Mouse (Mus musculus): ENCODE results near the gene Pts. TPM values are rescaled to one million over a fixed set of nuclear protein-coding genes. Genes with fewer than 3 reads are reported as not detected.

Pts gene
- polyA plus RNA-seq, 1 experiment from 2014 or later: 96.2 TPM

DNA sequence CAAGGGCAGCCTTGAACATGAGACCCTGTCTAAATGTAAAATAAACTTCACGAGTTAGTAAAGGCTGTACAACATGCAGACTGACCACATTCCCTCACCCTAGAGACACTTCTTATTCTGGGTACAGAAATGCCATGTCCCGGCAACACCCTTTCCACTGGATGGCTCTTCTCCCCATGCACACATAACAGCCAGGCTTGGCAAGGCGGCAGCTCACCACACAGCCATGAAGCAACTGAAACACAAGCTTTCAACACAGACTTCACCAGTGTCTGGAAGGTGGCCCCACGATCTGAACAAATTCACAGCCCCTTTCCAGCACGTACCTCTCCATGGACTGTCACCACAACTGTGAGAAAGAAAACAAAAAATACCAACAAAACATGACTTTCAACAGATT is 3.6 kb downstream of the Pts start:
- Histone ChIP-seq H3K4me1 (peaks cover 8% of the 10 kb centered on the region), H3K4me2 (no peak overlapping the region), H3K27me3 (no peaks in the 10 kb centered on the region), H3K4me3 (replicated peaks) (no peak overlapping the region), H3K36me3 (replicated peaks) (peaks cover 4% of the 10 kb centered on the region; the same call in 1 of the 2 replicates), H3K9ac (no peak overlapping the region), H3K27ac (no peak overlapping the region), H3K9me3 (no peaks in the 10 kb centered on the region)
- 87% methylated on average over 5 of the region's 5 CpGs for WGBS
- ATAC-seq (ENCODE audit: low FRiP score): no peak

- WGBS: 84% methylated on average over 5 of the region's 5 CpGs
- Histone ChIP-seq H3K27ac (no peak overlapping the region), H3K4me2 (no peak overlapping the region), H3K9me3 (no peaks in the 10 kb centered on the region), H3K36me3 (replicated peaks) (peaks cover 4% of the 10 kb centered on the region; the same call in 1 of the 2 replicates), H3K27me3 (no peaks in the 10 kb centered on the region), H3K4me1 (peaks cover 3% of the 10 kb centered on the region), H3K9ac (no peak overlapping the region), H3K4me3 (replicated peaks) (no peak overlapping the region)
- ATAC-seq (ENCODE audit: low FRiP score): no peak
Measured at GRCm38 (mm10) chr9:50522574-50522973, 6.0 kb downstream of the Pts start.

DNA sequence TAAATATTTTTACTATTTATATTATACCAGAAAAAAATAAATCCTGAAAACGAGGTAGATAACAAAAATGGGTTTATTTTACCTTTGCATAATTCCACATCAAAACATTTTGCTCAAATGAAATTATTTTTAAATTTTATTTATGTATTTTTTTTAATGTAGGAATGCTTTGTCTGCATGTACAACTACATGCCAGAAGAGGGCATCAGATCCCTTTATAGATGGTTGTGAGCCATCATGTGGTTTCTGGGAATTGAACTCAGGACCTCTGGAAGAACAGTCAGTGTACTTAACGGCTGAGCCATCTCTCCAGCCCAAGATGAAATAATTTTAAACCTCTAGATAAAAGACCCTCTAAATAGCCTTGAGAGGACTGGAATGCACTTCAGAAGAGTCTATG is 7.0 kb downstream of the Pts start:
- Histone ChIP-seq H3K4me2 (no peak overlapping the region), H3K27me3 (no peaks in the 10 kb centered on the region), H3K4me1 (no peaks in the 10 kb centered on the region), H3K36me3 (replicated peaks) (peaks cover 4% of the 10 kb centered on the region; the same call in 1 of the 2 replicates), H3K27ac (no peak overlapping the region), H3K9me3 (no peaks in the 10 kb centered on the region), H3K4me3 (replicated peaks) (no peak overlapping the region), H3K9ac (no peak overlapping the region)
- 71% methylated on average over 2 of the region's 2 CpGs for WGBS
- no peak for ATAC-seq (ENCODE audit: low FRiP score)

GRCm38 (mm10) chr9:50520748-50521147 is 7.8 kb downstream of the Pts start:
- WGBS: 79% methylated on average over 6 of the region's 6 CpGs
- Histone ChIP-seq H3K36me3 (replicated peaks) (peaks cover 4% of the 10 kb centered on the region; the same call in 1 of the 2 replicates), H3K9me3 (no peaks in the 10 kb centered on the region)

DNA sequence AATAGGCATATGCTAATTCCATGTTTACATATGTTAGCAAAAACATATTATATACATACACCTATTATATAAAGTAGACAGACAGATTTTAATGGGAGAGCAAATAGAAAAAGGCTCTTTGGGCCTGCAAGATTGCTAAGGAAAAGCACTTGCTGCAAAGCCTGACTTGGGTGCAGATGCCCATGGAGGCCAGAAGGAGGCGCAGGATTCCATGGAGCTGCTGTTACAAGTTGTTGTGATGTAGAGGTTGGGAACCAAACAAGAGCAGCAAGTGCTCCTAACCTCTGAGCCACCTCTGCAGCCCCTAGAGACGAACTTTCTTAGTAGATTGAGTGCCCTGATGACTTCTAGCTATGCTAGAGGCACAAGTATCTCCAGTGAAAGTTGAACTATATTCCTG is 9.7 kb downstream of the Pts start:
- Histone ChIP-seq H3K4me2 (no peak overlapping the region), H3K27ac (no peak overlapping the region), H3K36me3 (replicated peaks) (no peaks in the 10 kb centered on the region), H3K9ac (no peak overlapping the region), H3K9me3 (no peaks in the 10 kb centered on the region), H3K4me3 (replicated peaks) (no peak overlapping the region), H3K4me1 (no peaks in the 10 kb centered on the region), H3K27me3 (no peaks in the 10 kb centered on the region)
- no peak for ATAC-seq (ENCODE audit: low FRiP score)
- 11% methylated on average over 2 of the region's 2 CpGs for whole genome bisulfite sequencing

More at GRCm38 (mm10) chr9:50520748-50521147, 7.8 kb downstream of the Pts start:
- ATAC-seq (ENCODE audit: low FRiP score): no peak
- Histone ChIP-seq H3K4me2 (no peak overlapping the region), H3K4me1 (no peaks in the 10 kb centered on the region), H3K4me3 (replicated peaks) (no peak overlapping the region), H3K27me3 (no peaks in the 10 kb centered on the region), H3K27ac (no peak overlapping the region), H3K9ac (no peak overlapping the region)

- Histone ChIP-seq H3K4me1 (no peaks in the 10 kb centered on the region), H3K36me3 (replicated peaks) (no peaks in the 10 kb centered on the region)
- ATAC-seq (ENCODE audit: low FRiP score): no peak
Measured at GRCm38 (mm10) chr9:50515462-50515861, 13.1 kb downstream of the Pts start.

DNA sequence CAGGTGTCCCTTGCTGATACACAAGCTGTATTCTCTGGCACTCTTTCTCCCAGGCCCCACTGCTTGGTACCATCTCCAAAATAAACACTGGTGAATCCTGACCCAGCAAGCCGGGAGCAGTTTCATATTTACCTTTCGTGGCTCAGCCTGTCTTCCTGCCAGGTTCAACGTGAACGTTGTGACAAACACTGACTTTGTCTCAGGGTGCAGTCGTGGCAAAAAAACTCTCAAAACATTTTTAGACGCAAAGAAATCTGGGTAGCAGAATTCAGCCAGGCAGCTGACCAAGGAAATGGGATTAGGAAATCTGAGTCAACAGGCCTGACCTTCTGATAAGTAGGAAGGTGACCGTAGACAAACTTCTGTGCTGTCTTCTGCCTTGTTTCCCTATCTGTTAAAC is 21.0 kb downstream of the Pts start:
- 86% methylated on average over 7 of the region's 7 CpGs for WGBS
- no peak for ATAC-seq (ENCODE audit: low FRiP score)
- Histone ChIP-seq H3K4me2 (no peak overlapping the region), H3K36me3 (replicated peaks) (no peaks in the 10 kb centered on the region), H3K4me3 (replicated peaks) (no peak overlapping the region), H3K4me1 (no peaks in the 10 kb centered on the region), H3K9me3 (no peaks in the 10 kb centered on the region), H3K27me3 (no peaks in the 10 kb centered on the region), H3K9ac (no peak overlapping the region), H3K27ac (no peak overlapping the region)

More at GRCm38 (mm10) chr9:50515462-50515861, 13.1 kb downstream of the Pts start:
- no peak overlapping the region for H3K27ac ChIP-seq
- 86% methylated on average over 5 of the region's 5 CpGs for WGBS
- no peak overlapping the region for H3K4me3 ChIP-seq (replicated peaks)
- H3K9me3 ChIP-seq: no peaks in the 10 kb centered on the region
- H3K27me3 ChIP-seq: no peaks in the 10 kb centered on the region
- no peak overlapping the region for H3K9ac ChIP-seq
- H3K4me2 ChIP-seq: no peak overlapping the region

- no peaks in the 10 kb centered on the region for H3K9me3 ChIP-seq
- no peak overlapping the region for H3K4me2 ChIP-seq
- no peak overlapping the region for H3K4me3 ChIP-seq (replicated peaks)
- H3K4me1 ChIP-seq: no peaks in the 10 kb centered on the region
- H3K9ac ChIP-seq: no peak overlapping the region
- no peak for ATAC-seq (ENCODE audit: low FRiP score)
- no peaks in the 10 kb centered on the region for H3K27me3 ChIP-seq
- WGBS: 67% methylated on average over 6 of the region's 6 CpGs
- H3K27ac ChIP-seq: no peak overlapping the region
- H3K36me3 ChIP-seq (replicated peaks): no peaks in the 10 kb centered on the region
Measured at GRCm38 (mm10) chr9:50505405-50505804, 23.1 kb downstream of the Pts start.

GRCm38 (mm10) chr9:50502949-50503348 is 25.6 kb downstream of the Pts start:
- WGBS: 83% methylated on average over 3 of the region's 3 CpGs
- no peaks in the 10 kb centered on the region for H3K36me3 ChIP-seq (replicated peaks)
- no peak overlapping the region for H3K27ac ChIP-seq

DNA sequence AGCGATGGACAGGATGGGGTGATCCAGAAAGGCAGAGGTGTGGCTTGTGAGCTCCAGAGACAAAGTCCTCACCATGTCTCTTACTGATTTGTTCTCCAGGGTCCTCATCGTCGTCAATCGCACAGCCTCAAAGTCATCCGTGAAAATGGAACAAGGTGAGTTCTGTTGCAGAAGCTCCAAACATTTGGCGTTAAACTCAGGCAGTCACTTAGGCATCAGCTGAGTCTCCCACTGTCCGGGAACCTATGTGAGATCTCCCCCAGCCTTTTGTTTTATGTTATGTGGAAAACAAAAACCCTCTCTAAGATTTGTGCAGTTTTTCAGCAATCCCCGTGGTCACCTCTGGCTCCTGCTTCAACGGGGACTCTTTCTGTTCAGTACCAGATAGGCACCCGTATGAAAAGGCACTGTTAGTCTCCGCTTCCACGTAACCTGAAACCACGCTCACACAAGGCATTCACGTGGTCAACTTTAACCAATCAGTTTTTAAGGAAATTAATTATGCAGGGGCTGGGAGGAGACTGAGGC is 27.5 kb downstream of the Pts start:
- Histone ChIP-seq H3K9me3 (no peaks in the 10 kb centered on the region), H3K27me3 (no peaks in the 10 kb centered on the region), H3K4me1 (peaks cover 9% of the 10 kb centered on the region), H3K27ac (peak overlapping the region; percentile 42; the same call in 1 of the 2 replicates), H3K9ac (no peak overlapping the region; the same call in 1 of the 2 replicates), H3K4me3 (replicated peaks) (peak overlapping the region; percentile 31), H3K4me2 (peak overlapping the region; percentile 51), H3K36me3 (replicated peaks) (no peaks in the 10 kb centered on the region)
- WGBS: 30% methylated on average over 14 of the region's 14 CpGs
- ATAC-seq (ENCODE audit: low FRiP score): peak; percentile 87

More at GRCm38 (mm10) chr9:50502949-50503348, 25.6 kb downstream of the Pts start:
- ATAC-seq (ENCODE audit: low FRiP score): no peak
- Histone ChIP-seq H3K4me2 (no peak overlapping the region), H3K4me3 (replicated peaks) (no peak overlapping the region), H3K4me1 (no peaks in the 10 kb centered on the region), H3K9ac (no peak overlapping the region), H3K27me3 (no peaks in the 10 kb centered on the region), H3K9me3 (no peaks in the 10 kb centered on the region)

- H3K4me3 ChIP-seq (replicated peaks): peak overlapping the region; percentile 31
- H3K36me3 ChIP-seq (replicated peaks): no peaks in the 10 kb centered on the region
- no peak overlapping the region for H3K27ac ChIP-seq
- no peak for ATAC-seq (ENCODE audit: low FRiP score)
- peaks cover 12% of the 10 kb centered on the region for H3K4me1 ChIP-seq
- H3K9ac ChIP-seq: no peak overlapping the region
- 77% methylated on average over 15 of the region's 15 CpGs for WGBS
- no peaks in the 10 kb centered on the region for H3K27me3 ChIP-seq
- H3K4me2 ChIP-seq: peak overlapping the region; percentile 51
- no peaks in the 10 kb centered on the region for H3K9me3 ChIP-seq
Measured at GRCm38 (mm10) chr9:50500467-50500973, 28.0 kb downstream of the Pts start.

DNA sequence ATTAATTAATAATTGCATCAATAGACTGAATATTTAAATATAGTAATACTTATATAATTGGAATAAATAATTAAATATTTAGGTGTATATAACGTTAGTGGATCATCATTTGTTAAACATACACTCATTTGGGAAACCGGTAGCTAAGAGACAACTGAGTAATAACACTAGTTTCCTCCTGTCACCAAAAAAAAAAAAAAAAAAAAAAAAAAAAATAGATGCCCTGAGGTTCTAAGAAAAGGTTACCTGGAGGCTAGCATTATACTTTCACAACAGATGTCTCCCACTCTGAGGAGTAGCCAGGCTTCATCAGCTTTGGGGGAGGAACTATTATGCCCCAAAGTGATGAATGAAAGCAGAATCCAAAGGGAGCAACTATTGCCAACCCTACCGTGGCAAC is 28.7 kb downstream of the Pts start:
- Histone ChIP-seq H3K9me3 (no peaks in the 10 kb centered on the region), H3K4me3 (replicated peaks) (no peak overlapping the region), H3K4me1 (peaks cover 12% of the 10 kb centered on the region), H3K4me2 (no peak overlapping the region), H3K9ac (no peak overlapping the region), H3K27ac (no peak overlapping the region), H3K27me3 (no peaks in the 10 kb centered on the region), H3K36me3 (replicated peaks) (no peaks in the 10 kb centered on the region)
- ATAC-seq (ENCODE audit: low FRiP score): no peak
- 93% methylated on average over 3 of the region's 3 CpGs for WGBS

DNA sequence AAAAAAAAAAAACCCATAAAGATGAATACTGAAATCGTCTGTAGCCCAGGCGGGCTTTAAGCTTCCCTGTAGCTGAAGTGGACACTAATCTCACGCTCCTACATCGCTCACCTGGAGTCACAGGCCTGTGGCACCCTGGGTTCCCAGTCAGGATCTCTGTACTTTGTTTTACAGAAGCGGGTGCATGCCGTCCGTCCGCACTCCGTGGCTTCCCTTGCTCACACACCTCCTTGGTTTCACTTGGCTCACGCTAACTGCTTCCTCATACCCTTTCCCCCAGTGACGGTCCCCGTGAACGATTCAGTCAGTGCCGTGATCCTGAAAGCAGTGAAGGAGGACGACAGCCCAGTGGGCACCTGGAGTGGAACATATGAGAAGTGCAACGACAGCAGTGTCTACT is 29.7 kb downstream of the Pts start:
- Histone ChIP-seq H3K27me3 (no peaks in the 10 kb centered on the region), H3K4me3 (replicated peaks) (no peak overlapping the region), H3K36me3 (replicated peaks) (no peaks in the 10 kb centered on the region), H3K4me1 (peaks cover 12% of the 10 kb centered on the region), H3K9ac (no peak overlapping the region), H3K9me3 (no peaks in the 10 kb centered on the region), H3K27ac (no peak overlapping the region), H3K4me2 (no peak overlapping the region)
- ATAC-seq (ENCODE audit: low FRiP score): no peak
- 88% methylated on average over 16 of the region's 16 CpGs for WGBS

All from forebrain, embryonic 12.5 days (tissue).